Mouse (Mus musculus) T-cell, adult 2 months (primary cell): ENCODE measurements around the gene Pakap.

Source experiments
- DNase-seq: peaks from one replicate; pipeline ENCODE4 v3.0.0; 2022; ENCODE audit warnings: low spot score

Gene Pakap

DNA sequence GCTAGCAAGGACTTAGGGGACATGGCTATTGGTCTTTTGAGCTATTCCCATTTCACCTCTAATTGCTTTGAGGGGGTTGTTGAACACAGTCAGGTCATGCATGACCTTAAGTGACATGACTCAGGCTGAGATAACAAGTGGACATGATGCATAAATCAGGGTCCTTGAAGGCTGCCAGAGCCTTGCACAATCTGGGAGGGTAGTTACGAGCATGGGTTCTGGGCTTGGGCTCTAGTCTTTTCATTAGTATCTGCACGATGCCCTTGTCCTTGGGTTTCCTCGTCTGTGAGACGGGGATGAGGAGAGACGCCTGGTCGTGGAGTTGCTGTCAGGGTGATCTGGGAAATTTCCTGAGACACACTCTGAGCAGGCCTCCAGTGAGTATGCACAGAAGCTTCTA lies 6.7 kb downstream of the Pakap start:
- no peak for DNase-seq

- no peak for DNase-seq
These were observed 7.7 kb downstream of the Pakap start for GRCm38 (mm10) chr4:57575686-57576085.

DNA sequence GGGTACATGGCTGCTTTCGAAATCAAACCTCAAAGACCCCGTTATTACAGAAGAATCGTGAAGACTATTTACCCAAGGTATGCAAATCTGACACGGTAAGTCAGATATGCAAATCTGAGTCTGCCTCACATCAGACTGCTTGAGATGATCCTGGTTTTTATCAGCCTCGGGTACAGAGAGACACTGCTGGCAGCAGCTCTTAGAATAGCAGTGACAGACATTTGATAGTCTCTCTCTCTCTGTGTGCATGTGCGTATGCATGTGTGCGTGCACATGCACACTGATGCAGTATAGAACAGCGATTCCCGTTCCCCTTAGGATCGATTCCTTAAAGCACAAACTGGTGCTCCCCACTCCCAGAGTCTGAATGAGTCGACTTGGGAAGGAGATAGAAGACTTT lies 8.1 kb downstream of the Pakap start:
- no peak for DNase-seq

GRCm38 (mm10) chr4:57579683-57580082 lies 11.7 kb downstream of the Pakap start:
- DNase-seq, result no peak

GRCm38 (mm10) chr4:57585281-57585800 lies 17.4 kb downstream of the Pakap start:
- DNase-seq, result no peak

DNA sequence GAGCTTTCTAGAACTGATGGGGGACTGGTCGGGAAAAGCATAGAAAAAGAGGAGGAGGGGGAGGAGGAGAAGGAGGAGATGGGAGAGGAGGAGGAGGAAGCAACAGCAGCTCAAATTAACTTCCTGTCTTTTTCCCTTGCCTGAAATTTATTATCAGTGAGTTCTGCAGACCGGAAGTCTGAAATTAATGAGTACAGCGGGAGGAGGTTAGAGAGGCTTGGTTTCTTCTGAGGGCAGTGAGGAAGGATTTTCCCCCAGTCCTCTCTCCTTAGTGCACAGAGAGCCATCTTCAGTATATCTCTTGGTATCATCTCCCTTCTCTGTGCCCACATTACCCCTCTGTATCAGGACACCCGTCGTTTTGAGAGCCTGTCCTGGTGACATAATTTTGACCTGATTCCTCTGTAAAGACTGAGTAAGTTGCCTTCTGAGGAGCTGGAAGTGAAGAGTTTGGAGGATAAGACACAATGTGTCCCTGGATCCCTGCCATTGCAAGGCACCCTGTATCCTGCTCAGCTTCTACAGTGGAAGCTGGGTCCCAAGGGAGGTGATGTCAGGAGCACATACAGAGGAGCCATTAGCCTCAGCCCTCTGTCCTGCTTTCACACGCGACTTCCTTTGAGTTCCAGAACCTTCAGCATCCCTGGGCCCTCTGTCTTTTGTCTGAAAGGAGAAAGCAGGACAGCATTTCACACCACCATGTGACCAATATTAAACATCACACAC lies 19.1 kb downstream of the Pakap start:
- DNase-seq, result no peak

- no peak for DNase-seq
These were observed 20.4 kb downstream of the Pakap start for GRCm38 (mm10) chr4:57588356-57588755.

DNA sequence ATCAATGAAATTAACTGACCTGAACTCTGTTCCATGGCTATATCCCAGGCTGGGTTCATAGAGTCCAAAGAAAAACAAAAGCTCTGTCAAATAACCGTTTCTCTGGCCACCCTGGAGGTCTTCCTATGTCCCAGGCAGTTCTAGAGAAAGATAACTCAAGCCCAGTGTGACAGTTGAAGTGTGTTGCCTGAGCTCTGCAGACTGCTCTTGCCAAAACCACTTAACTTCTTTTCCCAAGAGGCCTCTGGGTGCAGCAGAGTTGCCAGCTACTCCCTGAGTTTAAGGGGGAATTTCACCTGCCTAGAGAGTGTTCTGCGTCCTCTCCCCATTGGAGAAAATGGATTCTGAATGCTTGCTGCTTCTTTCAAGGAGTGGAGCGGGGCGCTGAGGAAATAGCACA lies 24.8 kb downstream of the Pakap start:
- DNase-seq, result no peak

GRCm38 (mm10) chr4:57599946-57600345 lies 32.0 kb downstream of the Pakap start:
- no peak for DNase-seq

GRCm38 (mm10) chr4:57600685-57601457 lies 32.9 kb downstream of the Pakap start:
- DNase-seq, result no peak

GRCm38 (mm10) chr4:57601458-57601835 lies 33.5 kb downstream of the Pakap start:
- no peak for DNase-seq

- no peak for DNase-seq
These were observed 34.1 kb downstream of the Pakap start for GRCm38 (mm10) chr4:57601903-57602617.

- DNase-seq, result no peak
These were observed 38.3 kb downstream of the Pakap start for GRCm38 (mm10) chr4:57606258-57606657.

GRCm38 (mm10) chr4:57607247-57607942 lies 39.4 kb downstream of the Pakap start:
- peak; percentile 10 for DNase-seq

- DNase-seq, result no peak
These were observed 43.5 kb downstream of the Pakap start for GRCm38 (mm10) chr4:57611303-57612077.

DNA sequence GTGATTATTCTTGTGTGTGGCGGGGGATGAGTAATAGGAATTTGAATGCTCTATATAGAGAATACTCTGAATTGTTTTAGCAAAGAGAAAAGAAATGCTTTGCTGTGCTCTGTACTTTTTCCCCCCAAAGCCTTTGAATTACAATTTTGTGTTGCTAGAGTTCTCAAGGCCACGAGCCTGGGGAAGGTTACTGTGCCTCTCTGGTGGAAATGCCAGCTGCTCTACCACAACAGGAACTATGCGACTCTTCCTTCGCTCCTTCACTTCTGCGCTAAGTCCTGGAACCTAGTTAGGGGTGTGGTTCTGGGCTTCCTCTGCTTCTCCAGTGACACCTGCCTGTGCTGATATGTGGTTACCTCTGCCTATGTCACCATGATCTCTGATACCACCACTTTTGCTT lies 44.7 kb downstream of the Pakap start:
- no peak for DNase-seq

- DNase-seq, result no peak
These were observed 46.7 kb downstream of the Pakap start for GRCm38 (mm10) chr4:57614686-57615085.

DNA sequence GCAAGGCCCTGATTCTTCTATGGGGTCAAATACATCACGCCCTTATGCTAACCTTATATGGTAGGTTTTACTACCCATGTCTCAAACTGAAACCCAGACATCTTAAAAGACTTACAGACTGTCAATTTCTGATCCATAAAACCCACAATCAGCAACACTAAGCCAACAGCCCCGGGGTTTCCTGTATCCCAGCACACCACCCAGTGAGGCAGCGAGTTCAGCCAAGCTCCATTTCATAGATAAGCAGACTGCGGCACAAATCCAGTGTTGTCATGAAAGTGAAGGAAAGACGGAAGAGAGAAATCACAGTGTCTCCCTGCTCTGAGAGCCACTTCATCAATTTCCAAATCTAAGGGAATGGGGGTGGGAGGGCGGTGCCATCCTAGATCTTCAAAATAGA lies 50.8 kb downstream of the Pakap start:
- DNase-seq, result no peak

DNA sequence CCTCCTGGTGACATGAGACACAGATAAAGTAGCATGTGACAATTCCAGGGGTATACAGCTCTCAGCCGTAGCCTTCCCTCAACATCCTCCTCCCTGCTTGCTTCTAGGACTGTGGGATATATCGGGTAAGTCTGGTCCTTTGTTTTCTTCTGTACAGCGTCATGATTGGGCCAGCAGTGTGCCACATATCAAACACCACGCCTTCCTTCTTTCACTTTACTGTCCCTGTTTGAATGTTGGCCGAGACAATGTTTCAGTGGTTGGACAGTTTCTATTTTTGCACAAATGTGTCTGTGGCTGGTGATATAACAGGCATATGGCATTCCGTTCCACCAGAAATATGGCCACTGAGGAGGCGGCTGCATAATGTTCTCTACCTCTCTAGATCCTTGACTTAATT lies 54.8 kb downstream of the Pakap start:
- DNase-seq, result no peak

DNA sequence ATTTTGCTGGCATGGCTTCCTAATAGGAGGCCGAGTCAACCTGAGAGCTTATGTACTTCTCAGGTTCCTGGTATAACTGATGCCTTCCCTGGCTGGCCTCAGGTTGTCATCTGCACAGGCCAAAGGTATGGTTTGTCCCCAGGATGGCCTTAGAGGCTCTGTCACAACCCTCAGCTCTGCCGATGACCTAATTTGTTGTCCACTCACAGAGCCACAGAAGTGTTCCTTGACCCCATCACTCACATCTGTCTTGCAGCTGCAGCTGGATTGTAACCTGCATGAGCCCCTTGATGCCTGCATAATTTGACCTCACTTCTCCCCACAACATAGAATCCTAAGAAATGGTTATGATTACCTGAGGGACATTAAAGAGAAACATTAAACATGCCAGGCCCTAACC lies 56.8 kb downstream of the Pakap start:
- DNase-seq, result no peak

DNA sequence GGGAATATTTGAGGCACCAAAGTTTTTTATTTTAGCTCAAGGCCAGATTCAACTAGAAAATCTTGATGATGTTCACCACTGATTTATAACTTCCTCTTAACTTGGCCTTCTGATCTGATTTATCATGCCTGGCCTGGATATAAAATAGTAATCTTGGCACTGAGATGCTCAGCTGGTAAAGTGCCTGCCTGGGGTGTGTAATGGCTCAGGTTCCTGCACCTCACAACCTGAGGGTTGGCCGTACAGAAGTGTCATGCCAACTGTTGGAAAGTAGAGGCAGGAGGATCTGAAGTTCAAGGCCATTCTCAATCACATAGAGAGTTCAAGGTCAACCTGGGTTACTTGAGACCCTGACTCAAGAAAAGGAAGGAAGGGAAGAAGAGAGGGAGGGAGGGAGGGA lies 57.3 kb downstream of the Pakap start:
- no peak for DNase-seq
